ENCODE assay signal across 22 mouse cellular contexts in the genomic region with DNA sequence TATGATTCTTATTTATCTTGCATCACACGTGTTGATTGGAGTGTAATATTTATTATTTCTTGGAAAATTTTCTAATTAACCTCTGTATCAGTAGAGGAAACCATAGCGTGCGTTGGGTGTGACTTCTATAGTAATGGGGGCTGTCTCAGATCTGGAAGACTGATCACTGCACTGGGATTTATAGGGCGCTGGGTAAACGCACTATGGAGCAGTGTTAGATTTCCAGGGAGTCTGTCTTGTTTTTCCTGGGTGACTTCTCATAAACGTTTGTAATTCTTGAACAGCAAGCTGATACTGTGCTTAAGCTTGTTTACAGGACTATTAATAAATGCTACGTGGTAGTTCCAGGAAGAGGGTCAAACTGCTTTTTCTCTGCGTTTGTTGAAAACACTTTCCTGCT. TPM values are rescaled to one million over a fixed set of nuclear protein-coding genes. Genes with fewer than 3 reads are reported as not detected.
"Had no signal": no experiment of that assay in that cellular context is flagged by ENCODE, and none has a peak within 500 bp of the region (broad histone marks: within the 10 kb centered on the region; RNA-seq: fewer than 3 reads in every experiment).

No protein-coding gene starts in this region.

- H3K9me3 ChIP-seq: lung, embryonic 15.5 days; megakaryocyte, embryonic 14.5 days; midbrain, embryonic 13.5 days; midbrain, embryonic 15.5 days; neural tube, embryonic 12.5 days; stomach, embryonic 15.5 days had no signal

- H3K36me3 ChIP-seq: lung, embryonic 15.5 days; midbrain, embryonic 13.5 days; midbrain, embryonic 15.5 days; neural tube, embryonic 12.5 days; stomach, embryonic 15.5 days had no signal

- H3K27ac ChIP-seq: lung, embryonic 15.5 days; macrophage; midbrain, embryonic 13.5 days; midbrain, embryonic 15.5 days; neural tube, embryonic 12.5 days; stomach, embryonic 15.5 days; stomach, postnatal 0 days had no signal

- H3K4me2 ChIP-seq: lung, embryonic 15.5 days; midbrain, embryonic 11.5 days; midbrain, embryonic 13.5 days; midbrain, embryonic 15.5 days; neural tube, embryonic 12.5 days; stomach, embryonic 15.5 days had no signal

- H3K4me3 ChIP-seq: lung, embryonic 15.5 days; megakaryocyte, embryonic 14.5 days; midbrain, embryonic 13.5 days; midbrain, embryonic 15.5 days; neural tube, embryonic 12.5 days; stomach, embryonic 15.5 days had no signal

- H3K9ac ChIP-seq: lung, embryonic 15.5 days; midbrain, embryonic 13.5 days; midbrain, embryonic 15.5 days; neural tube, embryonic 12.5 days; stomach, embryonic 15.5 days had no signal

- H3K4me1 ChIP-seq: stomach, embryonic 15.5 days had no signal

- ATAC-seq: lung, postnatal 0 days; midbrain, embryonic 13.5 days; midbrain, embryonic 15.5 days had no signal

- DNase-seq: lung, adult 2 months; lung, postnatal 14 days; lung, postnatal 36 days; right cerebral cortex, postnatal 14 days; thymus, adult 2 months; thymus, postnatal 25 days; thymus, postnatal 4 days had no signal

RNA-seq across cellular contexts. Expression of a gene that starts 8.7 kb away (rescaled TPM):
- polyA plus RNA-seq: macrophage had no signal

RNA-seq across cellular contexts. Expression of a gene that starts 25.9 kb away (rescaled TPM):
- polyA plus RNA-seq: lung, adult 2 months; lung, embryonic 15.5 days; lung, postnatal 0 days; macrophage; midbrain, embryonic 11.5 days; midbrain, embryonic 13.5 days; midbrain, embryonic 15.5 days; midbrain, postnatal 0 days; neural tube, embryonic 12.5 days; neural tube, embryonic 14.5 days; spleen, adult 2 months; stomach, embryonic 15.5 days; stomach, postnatal 0 days; testis, adult 2 months; thymus, adult 2 months; urinary bladder, adult 2 months had no signal
